Mouse (Mus musculus): ENCODE results near the gene Gm3476. TPM values are rescaled to one million over a fixed set of nuclear protein-coding genes. Genes with fewer than 3 reads are reported as not detected.
A peak's percentile ranks its signal among the peaks of the same experiment; 100 is the strongest.
"Not testable (repeated sequence)": the region's sequence is repeated elsewhere in the genome, so short reads cannot be mapped to it uniquely, and the experiment has no call there.

Gene Gm3476
- not detected in 2 replicates for polyA plus RNA-seq (2015; fragmentation: Nextera tagmentation; extraction: Ambion mirVana)

- not testable (repeated sequence) for H3K36me3 ChIP-seq; ATAC-seq (replicated peaks; ENCODE audit: insufficient number of reproducible peaks, insufficient read depth, low FRiP score, low read depth); H3K4me3 ChIP-seq; H3K27ac ChIP-seq; H3K27me3 ChIP-seq; H3K4me1 ChIP-seq (replicated peaks); H3K9ac ChIP-seq; H3K4me2 ChIP-seq; H3K9me3 ChIP-seq (replicated peaks)
- no CpG with 5 or more reads among the region's 1 CpGs for WGBS
Observed at GRCm38 (mm10) chr14:6125707-6126106, at the start of gene Gm3476. Gene Gm3476 (minus strand): TSS chr14:6125807.

- not testable (repeated sequence) for H3K4me2 ChIP-seq; H3K9me3 ChIP-seq (replicated peaks); H3K27ac ChIP-seq; ATAC-seq (replicated peaks; ENCODE audit: insufficient number of reproducible peaks, insufficient read depth, low FRiP score, low read depth); H3K9ac ChIP-seq; H3K4me3 ChIP-seq; H3K4me1 ChIP-seq (replicated peaks); H3K27me3 ChIP-seq; H3K36me3 ChIP-seq
- 88% methylated on average over 7 of the region's 9 CpGs for WGBS
Observed at GRCm38 (mm10) chr14:6163538-6163937, 37.9 kb upstream of the Gm3476 start.

- not testable (repeated sequence) for H3K4me3 ChIP-seq; H3K27me3 ChIP-seq; ATAC-seq (replicated peaks; ENCODE audit: insufficient number of reproducible peaks, insufficient read depth, low FRiP score, low read depth); H3K9me3 ChIP-seq (replicated peaks); H3K36me3 ChIP-seq; H3K4me2 ChIP-seq; H3K9ac ChIP-seq; H3K27ac ChIP-seq; H3K4me1 ChIP-seq (replicated peaks)
- WGBS, result 86% methylated on average over 1 of the region's 1 CpGs
Observed at GRCm38 (mm10) chr14:6161085-6161484, 35.5 kb upstream of the Gm3476 start.

GRCm38 (mm10) chr14:6108272-6108925 lies 17.2 kb downstream of the Gm3476 start, which contains the start of gene Gm3468:
Gene Gm3468 (minus strand): TSS chr14:6108665.
- H3K4me2 ChIP-seq, result peak within 1 kb of the TSS; percentile 61
- not testable (repeated sequence) for H3K9ac ChIP-seq; H3K36me3 ChIP-seq; H3K27me3 ChIP-seq; H3K4me1 ChIP-seq (replicated peaks); H3K9me3 ChIP-seq (replicated peaks)
- WGBS, result under 1% methylated on average over 29 of the region's 51 CpGs
- peak; percentile 79; the same call in 1 of the 2 replicates for ATAC-seq (replicated peaks; ENCODE audit: insufficient number of reproducible peaks, insufficient read depth, low FRiP score, low read depth)
- H3K4me3 ChIP-seq, result peak within 1 kb of the TSS; percentile 47
- H3K27ac ChIP-seq, result 0 out of 2 replicates have a peak within 1 kb of the TSS, but pooled peaks have one; percentile 9

GRCm38 (mm10) chr14:6107500-6107899 lies 18.1 kb downstream of the Gm3476 start:
- 9% methylated on average over 9 of the region's 9 CpGs for WGBS
- H3K9ac ChIP-seq; H3K36me3 ChIP-seq; H3K27ac ChIP-seq; H3K9me3 ChIP-seq (replicated peaks); H3K4me1 ChIP-seq (replicated peaks); H3K27me3 ChIP-seq; ATAC-seq (replicated peaks; ENCODE audit: insufficient number of reproducible peaks, insufficient read depth, low FRiP score, low read depth): not testable (repeated sequence)
- Histone ChIP-seq H3K4me3 (peak overlapping the region; percentile 47), H3K4me2 (peak overlapping the region; percentile 61)

GRCm38 (mm10) chr14:6093842-6094241 lies 31.8 kb downstream of the Gm3476 start, which contains the start of gene Gm8206:
Gene Gm8206 (minus strand): TSS chr14:6093942.
- H3K4me2 ChIP-seq, H3K27ac ChIP-seq: not testable (repeated sequence)

GRCm38 (mm10) chr14:6058167-6058566 lies 67.4 kb downstream of the Gm3476 start, which contains the start of gene Gm6337:
Gene Gm6337 (minus strand): TSS chr14:6058267.
- H3K4me3 ChIP-seq; ATAC-seq (replicated peaks; ENCODE audit: insufficient number of reproducible peaks, insufficient read depth, low FRiP score, low read depth); H3K27me3 ChIP-seq; H3K27ac ChIP-seq; H3K4me2 ChIP-seq; H3K9ac ChIP-seq; H3K4me1 ChIP-seq (replicated peaks); H3K9me3 ChIP-seq (replicated peaks); H3K36me3 ChIP-seq: not testable (repeated sequence)
- WGBS, result 75% methylated on average over 3 of the region's 4 CpGs

More at GRCm38 (mm10) chr14:6093842-6094241, 31.8 kb downstream of the Gm3476 start, which contains the start of gene Gm8206:
- H3K4me1 ChIP-seq (replicated peaks); H3K9ac ChIP-seq; H3K4me3 ChIP-seq; H3K9me3 ChIP-seq (replicated peaks); ATAC-seq (replicated peaks; ENCODE audit: insufficient number of reproducible peaks, insufficient read depth, low FRiP score, low read depth); H3K27me3 ChIP-seq; H3K36me3 ChIP-seq: not testable (repeated sequence)
- WGBS, result 78% methylated on average over 2 of the region's 3 CpGs

Other genes starting within 250 kb of the Gm3476 start
- 0.06 and 0.08 TPM in 2 replicates for gene Gm8237, start 245.4 kb downstream of the Gm3476 start, polyA plus RNA-seq (2015; fragmentation: Nextera tagmentation; extraction: Ambion mirVana)
- 0.37 and 0.38 TPM in 2 replicates for gene Gm3248, start 164.1 kb downstream of the Gm3476 start, polyA plus RNA-seq (2015; fragmentation: Nextera tagmentation; extraction: Ambion mirVana)
- gene Gm3453, start 146.7 kb downstream of the Gm3476 start, polyA plus RNA-seq (2015; fragmentation: Nextera tagmentation; extraction: Ambion mirVana), result not detected in 2 replicates
- 0.08 TPM in 1 of 2 replicates, not detected in the other for gene Gm6337, start 67.5 kb downstream of the Gm3476 start, polyA plus RNA-seq (2015; fragmentation: Nextera tagmentation; extraction: Ambion mirVana)
- 0.57 and 0.68 TPM in 2 replicates for gene Gm8206, start 31.9 kb downstream of the Gm3476 start, polyA plus RNA-seq (2015; fragmentation: Nextera tagmentation; extraction: Ambion mirVana)
- gene Gm3468, start 17.1 kb downstream of the Gm3476 start, polyA plus RNA-seq (2015; fragmentation: Nextera tagmentation; extraction: Ambion mirVana), result 2.1 and 2.3 TPM in 2 replicates
- gene Gm21560, start 93.5 kb upstream of the Gm3476 start, polyA plus RNA-seq (2015; fragmentation: Nextera tagmentation; extraction: Ambion mirVana), result not detected in 2 replicates
- 2.6 and 2.7 TPM in 2 replicates for gene Gm3411, start 161.4 kb upstream of the Gm3476 start, polyA plus RNA-seq (2015; fragmentation: Nextera tagmentation; extraction: Ambion mirVana)
- gene Gm21103, start 179.0 kb upstream of the Gm3476 start, polyA plus RNA-seq (2015; fragmentation: Nextera tagmentation; extraction: Ambion mirVana), result 0.21 and 0.22 TPM in 2 replicates
- not detected in 2 replicates for gene Gm3618, start 217.9 kb upstream of the Gm3476 start, polyA plus RNA-seq (2015; fragmentation: Nextera tagmentation; extraction: Ambion mirVana)

All from heart, embryonic 15.5 days (tissue).